Mouse (Mus musculus) midbrain, postnatal 0 days (tissue): Measurements from ENCODE around the gene Parp4. TPM values are rescaled to one million over a fixed set of nuclear protein-coding genes. Genes with fewer than 3 reads are reported as not detected.

Source experiments
- ATAC-seq: fragments of 200-750 bp; cut with Nextera tagmentation; 2 replicates; pipeline ENCODE4 v1.8.0; 2017; ENCODE audit warnings: moderate number of reproducible peaks, mild to moderate bottlenecking, moderate TSS enrichment, moderate library complexity; ENCODE audit not compliant: low FRiP score
- DNase-seq: peaks from one replicate; pipeline ENCODE4 v3.0.0-alpha.2; 2015; ENCODE audit warnings: low spot score
- H3K27ac ChIP-seq: fragments of 300-500 bp; sonication (generic); 2 replicates; pipeline ENCODE4 v1.5.1; 2014; ENCODE audit warnings: low read depth, mild to moderate bottlenecking, low read length, mixed read lengths
- H3K27me3 ChIP-seq: fragments of 300-500 bp; sonication (generic); 2 replicates; pipeline ENCODE4 v1.6.1; 2014; ENCODE audit warnings: low read length, control low read depth, mixed read lengths; ENCODE audit not compliant: insufficient read depth
- H3K36me3 ChIP-seq: fragments of 300-500 bp; sonication (generic); 2 replicates; pipeline ENCODE4 v1.6.1; 2014; ENCODE audit warnings: low read length, control low read depth, mixed read lengths; ENCODE audit not compliant: insufficient read depth
- H3K4me1 ChIP-seq: fragments of 300-500 bp; sonication (generic); 2 replicates; pipeline ENCODE4 v1.6.1; 2014; ENCODE audit warnings: mild to moderate bottlenecking, control low read depth, antibody characterized with exemption, low read length, mixed read lengths; ENCODE audit not compliant: insufficient read depth
- H3K4me2 ChIP-seq: fragments of 300-500 bp; sonication (generic); 2 replicates; pipeline ENCODE4 v1.6.1; 2014; ENCODE audit warnings: low read depth, mild to moderate bottlenecking, low read length, mixed read lengths; ENCODE audit not compliant: poor library complexity, severe bottlenecking
- H3K4me3 ChIP-seq: fragments of 300-500 bp; sonication (generic); 2 replicates; pipeline ENCODE4 v1.5.1; 2014; ENCODE audit warnings: low read depth, mild to moderate bottlenecking, low read length, moderate library complexity
- H3K9ac ChIP-seq: fragments of 300-500 bp; sonication (generic); replicated peaks from 2 replicates; pipeline ENCODE4 v1.6.1; 2014; ENCODE audit warnings: mild to moderate bottlenecking, low read length, moderate library complexity, mixed read lengths; ENCODE audit not compliant: poor library complexity, severe bottlenecking
- H3K9me3 ChIP-seq: fragments of 300-500 bp; sonication (generic); 2 replicates; pipeline ENCODE4 v1.6.1; 2016; ENCODE audit warnings: low read length, control low read depth
- CTCF ChIP-seq: IDR thresholded peaks from 2 replicates; pipeline ENCODE4 v1.5.1; 2016; ENCODE audit warnings: antibody characterized with exemption, mild to moderate bottlenecking
- WGBS: fragments of 180-500 bp; shearing (Covaris S2); extraction: QIAGEN DNeasy Blood & Tissue Kit; methylation state at CpG from one replicate; pipeline ENCODE4 v1.1.7; 2014; 5-methylcytosine and 5-hydroxymethylcytosine counted together
- polyA plus RNA-seq: library from polyadenylated mRNA; unstranded; fragments of >200 nt; fragmentation: Nextera tagmentation; extraction: Ambion mirVana; gene quantifications from 2 replicates; pipeline ENCODE4 v1.2.1, GENCODE M21; 2015
- total RNA-seq: library from RNA; depleted of rRNA; stranded (reverse); fragments of >200 nt; gene quantifications from 2 replicates; pipeline ENCODE4 v1.2.3, GENCODE M21; 2014; rRNA removed

The Parp4 gene
- total RNA-seq (0.99 and 1.4 TPM in 2 replicates), polyA plus RNA-seq (0.79 and 1.4 TPM in 2 replicates)

DNA sequence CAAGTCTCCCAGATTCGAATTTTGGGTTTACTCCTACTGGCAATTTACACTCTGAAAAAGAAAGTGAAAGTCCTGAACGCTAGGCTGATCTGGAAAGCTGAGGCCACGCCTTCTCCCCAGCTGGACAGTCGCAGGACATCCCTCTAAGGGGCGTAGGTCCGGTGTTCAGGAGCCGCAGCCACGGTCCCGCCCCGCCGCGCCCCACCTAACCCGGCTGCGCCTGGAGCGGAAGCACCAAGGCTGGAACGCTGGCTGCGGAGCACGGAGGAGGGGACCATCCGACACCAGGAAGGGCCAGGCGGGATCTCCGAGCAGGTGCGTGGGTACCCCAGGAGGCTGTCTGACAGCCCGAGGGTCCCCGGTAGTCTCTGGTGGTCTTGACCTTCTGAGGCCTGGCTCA lies at the start of gene Parp4, which contains the start of gene Cenpj:
Gene Parp4, plus strand, starts transcription at position 204 of the 400 bp plus-strand sequence.
Gene Cenpj, minus strand, starts transcription at position 10 of the 400 bp plus-strand sequence.
- Histone ChIP-seq H3K4me1 (0 out of 2 replicates have a peak, but pooled peaks cover 3% of the 10 kb centered on the region), H3K4me3 (peak within 1 kb of the TSS; percentile 44), H3K36me3 (no peaks in the 10 kb centered on the region), H3K4me2 (peak within 1 kb of the TSS; percentile 59), H3K9me3 (no peaks in the 10 kb centered on the region), H3K27ac (no peak within 1 kb of the TSS), H3K27me3 (no peaks in the 10 kb centered on the region), H3K9ac (0 out of 2 replicates have a peak within 1 kb of the TSS, but pooled peaks have one; percentile 14)
- DNase-seq = peak; percentile 49
- no peak for ATAC-seq
- 3% methylated on average over 24 of the region's 24 CpGs for WGBS
- no peak for TF ChIP-seq CTCF

GRCm38 (mm10) chr14:56530788-56531187 lies 44.6 kb upstream of the Parp4 start:
- 84% methylated on average over 2 of the region's 2 CpGs for WGBS
- TF ChIP-seq CTCF = no peak
- Histone ChIP-seq H3K9ac (no peak overlapping the region), H3K4me3 (no peak overlapping the region), H3K36me3 (0 out of 2 replicates have a peak, but pooled peaks cover 6% of the 10 kb centered on the region), H3K27me3 (no peaks in the 10 kb centered on the region), H3K4me1 (no peaks in the 10 kb centered on the region), H3K27ac (no peak overlapping the region), H3K9me3 (no peaks in the 10 kb centered on the region), H3K4me2 (no peak overlapping the region)
- no peak for DNase-seq
- no peak for ATAC-seq

DNA sequence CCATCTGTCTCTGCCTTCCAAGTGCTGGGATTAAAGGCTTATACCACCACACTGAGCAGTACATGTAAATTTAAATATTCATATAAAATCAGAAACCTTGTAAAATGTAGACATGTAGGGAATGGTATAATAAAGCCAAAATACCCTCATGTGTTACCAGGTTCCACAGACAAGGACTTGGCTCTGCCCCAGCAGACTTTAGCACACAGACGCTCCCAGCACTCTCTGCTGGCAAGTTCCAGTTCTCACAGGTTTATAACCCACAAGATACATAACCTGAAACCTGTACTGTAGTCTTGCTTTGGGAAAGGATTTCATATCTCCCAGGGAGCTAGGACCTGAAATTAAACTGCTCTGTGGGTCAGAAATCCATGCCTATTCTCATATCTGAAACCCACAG lies 30.5 kb upstream of the Parp4 start:
- no peak for TF ChIP-seq CTCF
- no peaks in the 10 kb centered on the region for H3K9me3 ChIP-seq

GRCm38 (mm10) chr14:56545491-56545890 lies 29.9 kb upstream of the Parp4 start:
- no peaks in the 10 kb centered on the region for H3K27me3 ChIP-seq
- ATAC-seq (no peak), DNase-seq (no peak)
- no peaks in the 10 kb centered on the region for H3K9me3 ChIP-seq
- no peak overlapping the region for H3K4me2 ChIP-seq
- TF ChIP-seq CTCF = no peak
- H3K36me3 ChIP-seq = no peaks in the 10 kb centered on the region
- no peak overlapping the region for H3K4me3 ChIP-seq
- WGBS = 96% methylated on average over 4 of the region's 4 CpGs
- H3K9ac ChIP-seq = no peak overlapping the region
- H3K4me1 ChIP-seq = no peaks in the 10 kb centered on the region
- no peak overlapping the region for H3K27ac ChIP-seq

More for the DNA sequence above, 30.5 kb upstream of the Parp4 start:
- ATAC-seq (no peak), DNase-seq (no peak)
- Histone ChIP-seq H3K36me3 (no peaks in the 10 kb centered on the region), H3K27ac (no peak overlapping the region), H3K4me1 (no peaks in the 10 kb centered on the region), H3K27me3 (no peaks in the 10 kb centered on the region), H3K4me2 (no peak overlapping the region), H3K4me3 (no peak overlapping the region), H3K9ac (no peak overlapping the region)
- WGBS = 94% methylated on average over 1 of the region's 1 CpGs

DNA sequence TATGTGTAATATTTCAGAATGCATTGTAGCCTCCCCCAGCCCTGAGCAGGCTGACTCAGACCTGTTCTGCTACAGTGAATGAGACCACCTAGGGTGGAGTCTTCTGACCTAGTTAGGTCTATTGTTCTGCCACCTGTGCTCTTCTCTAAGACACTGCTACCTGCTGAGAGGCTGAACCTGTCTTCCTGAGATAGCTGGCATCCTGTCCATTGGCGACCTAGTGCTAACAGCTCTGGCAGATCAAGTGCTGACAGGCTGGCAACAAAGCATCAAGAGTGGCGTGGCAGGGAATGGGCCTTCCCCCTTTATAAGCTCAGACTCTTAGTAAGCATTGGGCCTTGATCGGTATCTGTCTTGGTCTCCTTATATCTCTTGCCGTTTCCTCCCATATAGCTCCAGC lies 24.5 kb upstream of the Parp4 start:
- TF ChIP-seq CTCF = no peak
- no peak for ATAC-seq
- Histone ChIP-seq H3K4me1 (no peaks in the 10 kb centered on the region), H3K27ac (no peak overlapping the region), H3K4me3 (no peak overlapping the region), H3K27me3 (no peaks in the 10 kb centered on the region), H3K9ac (no peak overlapping the region), H3K9me3 (no peaks in the 10 kb centered on the region), H3K36me3 (0 out of 2 replicates have a peak, but pooled peaks cover 2% of the 10 kb centered on the region), H3K4me2 (no peak overlapping the region)
- WGBS = 82% methylated on average over 4 of the region's 4 CpGs
- no peak for DNase-seq

DNA sequence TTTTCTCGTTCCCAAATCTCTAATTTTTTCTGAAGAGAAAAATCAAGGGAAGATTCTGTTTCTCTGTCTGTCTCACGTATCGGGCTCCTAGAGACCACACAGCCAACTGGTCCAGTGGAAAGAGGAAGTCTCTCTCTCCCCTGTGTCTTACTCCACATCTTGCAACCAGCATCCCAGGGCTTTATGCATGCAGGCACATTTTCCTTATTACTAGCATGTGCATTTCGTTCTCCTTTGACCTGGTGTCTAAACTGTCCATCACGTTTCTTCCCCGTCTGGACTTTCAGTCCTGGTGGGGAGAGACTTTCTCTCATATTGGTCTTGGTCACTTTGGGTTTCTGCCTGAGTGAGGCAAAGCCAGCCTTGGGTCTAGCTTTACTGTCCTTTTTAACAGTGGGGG lies 22.5 kb upstream of the Parp4 start:
- no peak overlapping the region for H3K9ac ChIP-seq
- ATAC-seq (no peak), DNase-seq (no peak)
- TF ChIP-seq CTCF = no peak
- WGBS = 97% methylated on average over 6 of the region's 6 CpGs
- no peak overlapping the region for H3K4me3 ChIP-seq
- 0 out of 2 replicates have a peak, but pooled peaks cover 2% of the 10 kb centered on the region for H3K36me3 ChIP-seq
- no peak overlapping the region for H3K27ac ChIP-seq
- no peaks in the 10 kb centered on the region for H3K4me1 ChIP-seq
- H3K27me3 ChIP-seq = no peaks in the 10 kb centered on the region
- no peak overlapping the region for H3K4me2 ChIP-seq
- H3K9me3 ChIP-seq = no peaks in the 10 kb centered on the region
